Comparison of ENCODE assay signal across 8 mouse cellular contexts in the genomic region with DNA sequence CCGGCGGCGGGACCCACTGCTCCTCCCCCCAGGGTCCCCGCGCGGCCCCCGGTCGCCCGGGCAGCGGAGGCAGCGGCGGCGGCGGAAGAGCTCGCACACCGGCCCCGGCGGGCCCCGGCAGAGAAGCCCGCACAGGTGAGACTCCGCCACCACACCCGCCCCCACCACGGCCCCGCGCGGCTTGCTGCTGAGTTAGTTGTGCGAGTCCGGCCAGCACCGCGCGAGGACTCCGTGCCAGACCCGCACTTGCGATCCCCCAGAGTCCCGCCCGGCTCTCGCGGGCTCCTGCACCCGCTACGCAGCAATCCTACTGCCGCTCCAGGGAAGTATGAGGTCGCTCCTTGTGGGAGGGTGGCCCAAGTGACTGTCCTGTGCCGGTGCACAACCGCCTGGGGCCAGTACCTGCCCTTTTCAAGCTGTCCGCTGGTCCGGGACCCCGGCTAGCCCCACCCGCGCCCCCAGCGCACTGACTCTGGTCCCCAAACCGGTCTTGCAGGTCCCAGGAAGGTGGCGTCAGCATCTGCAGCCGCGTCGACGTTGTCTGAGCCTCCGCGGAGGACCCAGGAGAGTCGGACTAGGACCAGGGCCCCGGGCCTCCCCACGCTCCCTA. TPM values are rescaled to one million over a fixed set of nuclear protein-coding genes. Genes with fewer than 3 reads are reported as not detected.
A peak's percentile ranks its signal among the peaks of the same experiment; 100 is the strongest.
DNase-seq lines count a peak whose midpoint lies in the region; ATAC-seq and TF ChIP-seq lines count a peak whose summit lies in the region.

No protein-coding gene starts in this region.

- no peak for TF ChIP-seq POLR2A in MEL (IDR thresholded peaks at IDR 0.05; ENCODE audit: control insufficient read depth in 1 of 2, insufficient read depth in 1 of 2, low read depth in 1 of 2, low read length in 2 of 2, poor library complexity in 1 of 2)

- H3K27me3 ChIP-seq in MEL (ENCODE audit: control insufficient read depth in 1 of 2, insufficient read depth in 2 of 2, low read length in 2 of 2): no peaks in the 10 kb centered on the region
- H3K27me3 ChIP-seq in hindbrain, embryonic 11.5 days (ENCODE audit: control insufficient read depth, insufficient read depth, low read length): peaks cover 15% of the 10 kb centered on the region
- H3K27me3 ChIP-seq in limb, embryonic 12.5 days: peaks cover 50% of the 10 kb centered on the region
- peaks cover 68% of the 10 kb centered on the region for H3K27me3 ChIP-seq in midbrain, embryonic 12.5 days
- H3K27me3 ChIP-seq in stomach, embryonic 16.5 days (ENCODE audit: control insufficient read depth, insufficient read depth, low read length): no peaks in the 10 kb centered on the region

- no peak for TF ChIP-seq EP300 in MEL (IDR thresholded peaks at IDR 0.05; ENCODE audit: low read depth in 1 of 2, low read length in 2 of 2)

- WGBS in hindbrain, embryonic 11.5 days: 1% methylated on average over 49 of the region's 61 CpGs
- WGBS in limb, embryonic 12.5 days: 1% methylated on average over 54 of the region's 61 CpGs
- 2% methylated on average over 29 of the region's 61 CpGs for WGBS in midbrain, embryonic 12.5 days
- WGBS in stomach, embryonic 16.5 days: 2% methylated on average over 44 of the region's 61 CpGs

- no peaks in the 10 kb centered on the region; the same call in 1 of the 2 replicates for H3K79me2 ChIP-seq in MEL (ENCODE audit: control insufficient read depth, insufficient read depth, low read length, poor library complexity)

- TF ChIP-seq RAD21 in MEL (IDR thresholded peaks at IDR 0.05; ENCODE audit: low read depth, low read length): no peak

- peak overlapping the region; percentile 63 to 84 for H3K4me3 ChIP-seq in MEL (ENCODE audit: control insufficient read depth in 1 of 2, insufficient read depth in 1 of 2, low read depth in 2 of 2, low read length in 2 of 2)
- peak overlapping the region; percentile 70 for H3K4me3 ChIP-seq in hindbrain, embryonic 11.5 days (ENCODE audit: low read depth, low read length)
- H3K4me3 ChIP-seq in limb, embryonic 12.5 days (replicated peaks): peak overlapping the region; percentile 80
- peak overlapping the region; percentile 87 for H3K4me3 ChIP-seq in midbrain, embryonic 12.5 days
- H3K4me3 ChIP-seq in stomach, embryonic 16.5 days (replicated peaks; ENCODE audit: low read length): peak overlapping the region; percentile 76

- peak; percentile 45 to 50 for DNase-seq in B cell, adult 2 months
- DNase-seq in MEL (ENCODE audit: low read depth, low spot score): no peak
- DNase-seq in embryo, embryonic 11 days: peak; percentile 68
- peak; percentile 66 for DNase-seq in hindbrain, embryonic 11.5 days (ENCODE audit: low spot score)
- DNase-seq in gastrocnemius, adult 18-20 months (ENCODE audit: low spot score): no peak

- peaks cover 0 to 10% of the 10 kb centered on the region in 2 experiments; a peak in 2 of 4 replicates for H3K36me3 ChIP-seq in MEL (ENCODE audit: control insufficient read depth in 1 of 2, insufficient read depth in 2 of 2, low read length in 2 of 2)
- H3K36me3 ChIP-seq in hindbrain, embryonic 11.5 days (ENCODE audit: control insufficient read depth, insufficient read depth, low read length): no peaks in the 10 kb centered on the region
- no peaks in the 10 kb centered on the region for H3K36me3 ChIP-seq in limb, embryonic 12.5 days
- no peaks in the 10 kb centered on the region for H3K36me3 ChIP-seq in midbrain, embryonic 12.5 days
- no peaks in the 10 kb centered on the region for H3K36me3 ChIP-seq in stomach, embryonic 16.5 days (ENCODE audit: control insufficient read depth, insufficient read depth, low read length)

- ATAC-seq in hindbrain, embryonic 11.5 days (ENCODE audit: low FRiP score): peak; percentile 68
- peak; percentile 53; the same call in 1 of the 2 replicates for ATAC-seq in limb, embryonic 12.5 days (ENCODE audit: insufficient number of reproducible peaks, insufficient read depth, low FRiP score, low TSS enrichment, low read depth)
- peak; percentile 74 for ATAC-seq in midbrain, embryonic 12.5 days (ENCODE audit: low FRiP score, low read depth)
- peak; percentile 38 for ATAC-seq in stomach, embryonic 16.5 days (ENCODE audit: insufficient read depth, low FRiP score)

- H3K4me1 ChIP-seq in MEL (ENCODE audit: control insufficient read depth in 1 of 2, insufficient read depth in 2 of 2, low read length in 2 of 2): peaks cover 7 to 41% of the 10 kb centered on the region in 2 experiments
- H3K4me1 ChIP-seq in hindbrain, embryonic 11.5 days (replicated peaks; ENCODE audit: control insufficient read depth, insufficient read depth, low read length): peaks cover 3% of the 10 kb centered on the region; the same call in 1 of the 2 replicates
- H3K4me1 ChIP-seq in limb, embryonic 12.5 days (replicated peaks): peaks cover 24% of the 10 kb centered on the region
- H3K4me1 ChIP-seq in midbrain, embryonic 12.5 days: peaks cover 14% of the 10 kb centered on the region
- H3K4me1 ChIP-seq in stomach, embryonic 16.5 days (ENCODE audit: control insufficient read depth, insufficient read depth, low read length): peaks cover 24% of the 10 kb centered on the region; the same call in 1 of the 2 replicates

- TF ChIP-seq CTCF in MEL (IDR thresholded peaks at IDR 0.05 in 2 of 3, conservative IDR thresholded peaks at IDR 0.05 in 1 of 3; ENCODE audit: control insufficient read depth in 1 of 3, insufficient read depth in 1 of 3, low read depth in 2 of 3, low read length in 3 of 3, poor library complexity in 1 of 3, severe bottlenecking in 1 of 3): no peak

- H3K9ac ChIP-seq in MEL (ENCODE audit: control insufficient read depth, low read depth, low read length, poor library complexity, severe bottlenecking): peak overlapping the region; percentile 65
- H3K9ac ChIP-seq in hindbrain, embryonic 11.5 days (ENCODE audit: low read depth, low read length): peak overlapping the region; percentile 73
- H3K9ac ChIP-seq in limb, embryonic 12.5 days (replicated peaks): peak overlapping the region; percentile 78
- H3K9ac ChIP-seq in midbrain, embryonic 12.5 days (replicated peaks): peak overlapping the region; percentile 84
- H3K9ac ChIP-seq in stomach, embryonic 16.5 days (ENCODE audit: low read length): peak overlapping the region; percentile 90

- no peak overlapping the region for H3K27ac ChIP-seq in MEL (ENCODE audit: control insufficient read depth, low read depth, low read length)
- no peak overlapping the region for H3K27ac ChIP-seq in hindbrain, embryonic 11.5 days (ENCODE audit: low read depth, low read length)
- no peak overlapping the region for H3K27ac ChIP-seq in limb, embryonic 12.5 days
- H3K27ac ChIP-seq in midbrain, embryonic 12.5 days (replicated peaks): no peak overlapping the region
- H3K27ac ChIP-seq in stomach, embryonic 16.5 days (ENCODE audit: low read length): peak overlapping the region; percentile 92

- no peaks in the 10 kb centered on the region for H3K9me3 ChIP-seq in MEL (replicated peaks; ENCODE audit: insufficient read depth, low read length)
- H3K9me3 ChIP-seq in hindbrain, embryonic 11.5 days (ENCODE audit: control insufficient read depth, low read length): no peaks in the 10 kb centered on the region
- H3K9me3 ChIP-seq in limb, embryonic 12.5 days: no peaks in the 10 kb centered on the region
- no peaks in the 10 kb centered on the region for H3K9me3 ChIP-seq in midbrain, embryonic 12.5 days
- no peaks in the 10 kb centered on the region for H3K9me3 ChIP-seq in stomach, embryonic 16.5 days (replicated peaks; ENCODE audit: control insufficient read depth, low read length)

- peak overlapping the region; percentile 99 for H3K4me2 ChIP-seq in hindbrain, embryonic 11.5 days (replicated peaks; ENCODE audit: low read depth, low read length)
- H3K4me2 ChIP-seq in limb, embryonic 12.5 days: peak overlapping the region; percentile 99
- peak overlapping the region; percentile 99 for H3K4me2 ChIP-seq in midbrain, embryonic 12.5 days (replicated peaks)
- peak overlapping the region; percentile 80 for H3K4me2 ChIP-seq in stomach, embryonic 16.5 days (ENCODE audit: low read depth, low read length)

TF ChIP-seq in MEL, 35 proteins besides CTCF, POLR2A, EP300 and RAD21 (continues in another document):
- TF ChIP-seq E2F4 (IDR thresholded peaks at IDR 0.05; ENCODE audit: borderline replicate concordance, low read depth, low read length): no peak
- TF ChIP-seq RCOR1 (IDR thresholded peaks at IDR 0.05; ENCODE audit: low read depth, low read length): no peak
- no peak for TF ChIP-seq MAFK (IDR thresholded peaks at IDR 0.05; ENCODE audit: borderline replicate concordance, low read depth, low read length)

RNA-seq across cellular contexts. Expression of gene Stard10, which starts 4.4 kb away (rescaled TPM):
- 6.6 and 9.3 TPM in 2 replicates for total RNA-seq in MEL (2012; rRNA removed)
- 10 to 100 TPM in 1 of 2 experiments, not detected in 1; 17.9 TPM for polyA plus RNA-seq in MEL (2012; ENCODE audit: insufficient read depth in 1 of 2, insufficient read length in 2 of 2, low read depth in 1 of 2, low replicate concordance in 2 of 2, missing spikeins in 1 of 2)
- 8.1 and 8.7 TPM in 2 replicates for polyA plus RNA-seq in hindbrain, embryonic 11.5 days (2014; fragmentation: Nextera tagmentation; extraction: Ambion mirVana)
- 17.2 and 17.8 TPM in 2 replicates for polyA plus RNA-seq in limb, embryonic 12.5 days (2016; fragmentation: Nextera tagmentation; extraction: Ambion mirVana)
- polyA plus RNA-seq in midbrain, embryonic 12.5 days (2016; fragmentation: Nextera tagmentation; extraction: Ambion mirVana): 5.2 and 6.4 TPM in 2 replicates
- polyA plus RNA-seq in stomach, embryonic 16.5 days (2015; fragmentation: Nextera tagmentation; extraction: Ambion mirVana): 95.6 and 106 TPM in 2 replicates
- 10 to 100 TPM; 40.4 to 41.1 TPM for total RNA-seq in gastrocnemius, adult 18-20 months (2021)

RNA-seq across cellular contexts. Expression of gene Atg16l2, which starts 19.3 kb away (rescaled TPM):
- total RNA-seq in MEL (2012; rRNA removed): 7.1 and 7.9 TPM in 2 replicates
- polyA plus RNA-seq in MEL (2012; ENCODE audit: insufficient read depth in 1 of 2, insufficient read length in 2 of 2, low read depth in 1 of 2, low replicate concordance in 2 of 2, missing spikeins in 1 of 2): 1 to 10 TPM in 1 of 2 experiments, not detected in 1; 8.8 TPM
- 10.2 and 10.7 TPM in 2 replicates for polyA plus RNA-seq in hindbrain, embryonic 11.5 days (2014; fragmentation: Nextera tagmentation; extraction: Ambion mirVana)
- polyA plus RNA-seq in limb, embryonic 12.5 days (2016; fragmentation: Nextera tagmentation; extraction: Ambion mirVana): 23.2 and 25.8 TPM in 2 replicates
- 18.5 and 19.3 TPM in 2 replicates for polyA plus RNA-seq in midbrain, embryonic 12.5 days (2016; fragmentation: Nextera tagmentation; extraction: Ambion mirVana)
- 19.6 and 20.0 TPM in 2 replicates for polyA plus RNA-seq in stomach, embryonic 16.5 days (2015; fragmentation: Nextera tagmentation; extraction: Ambion mirVana)
- 1 to 10 TPM; 6.5 to 8.9 TPM for total RNA-seq in gastrocnemius, adult 18-20 months (2021)

RNA-seq across cellular contexts. Expression of gene Arap1, which starts 26.5 kb away (rescaled TPM):
- 13.6 and 14.6 TPM in 2 replicates for total RNA-seq in MEL (2012; rRNA removed)
- polyA plus RNA-seq in MEL (2012; ENCODE audit: insufficient read depth in 1 of 2, insufficient read length in 2 of 2, low read depth in 1 of 2, low replicate concordance in 2 of 2, missing spikeins in 1 of 2): 10 to 100 TPM in 1 of 2 experiments, not detected in 1; 27.1 TPM
- 13.9 and 14.2 TPM in 2 replicates for polyA plus RNA-seq in hindbrain, embryonic 11.5 days (2014; fragmentation: Nextera tagmentation; extraction: Ambion mirVana)
- 18.0 and 24.0 TPM in 2 replicates for polyA plus RNA-seq in limb, embryonic 12.5 days (2016; fragmentation: Nextera tagmentation; extraction: Ambion mirVana)
- 13.3 and 15.0 TPM in 2 replicates for polyA plus RNA-seq in midbrain, embryonic 12.5 days (2016; fragmentation: Nextera tagmentation; extraction: Ambion mirVana)
- 105 and 111 TPM in 2 replicates for polyA plus RNA-seq in stomach, embryonic 16.5 days (2015; fragmentation: Nextera tagmentation; extraction: Ambion mirVana)
- total RNA-seq in gastrocnemius, adult 18-20 months (2021): 10 to 100 TPM; 18.6 to 21.4 TPM

Comparison
In these comparisons a context has a peak if more than half of its experiments do, and no peak if none do; other contexts are left out.
1. DNase-seq: peak in B cell, adult 2 months (2 of 2), embryo, embryonic 11 days (single experiment) and hindbrain, embryonic 11.5 days (single experiment); none in MEL (single experiment) and gastrocnemius, adult 18-20 months (single experiment).
2. Peak in every context shown above with its lines, with median percentiles within 50 percentile points of each other: H3K4me3 ChIP-seq, H3K9ac ChIP-seq, ATAC-seq and H3K4me2 ChIP-seq.